Mouse (Mus musculus) spleen, postnatal 4 days (tissue): ENCODE data around the gene Nme6.
"Not testable (repeated sequence)": the region's sequence is repeated elsewhere in the genome, so short reads cannot be mapped to it uniquely, and the experiment has no call there.

ENCODE experiments used
- DNase-seq, 2 experiments: peaks; one replicate each; pipeline ENCODE4 v3.0.0; 2022; ENCODE audit warnings: low spot score in 2 of 2

The Nme6 gene

GRCm38 (mm10) chr9:109832391-109833087, at the start of gene Nme6:
Nme6 (plus strand) TSS chr9:109832749.
- DNase-seq = peak; percentile 85 to 92

GRCm38 (mm10) chr9:109790570-109790969, 42.0 kb upstream of the Nme6 start, which contains the start of gene Fbxw27:
Fbxw27 (minus strand) TSS chr9:109790670.
- not testable (repeated sequence) for DNase-seq

GRCm38 (mm10) chr9:109795221-109795620, 37.3 kb upstream of the Nme6 start:
- no peak for DNase-seq

GRCm38 (mm10) chr9:109795811-109796210, 36.7 kb upstream of the Nme6 start:
- no peak for DNase-seq

GRCm38 (mm10) chr9:109798051-109798450, 34.5 kb upstream of the Nme6 start:
- DNase-seq = no peak

GRCm38 (mm10) chr9:109805596-109805995, 27.0 kb upstream of the Nme6 start:
- DNase-seq = not testable (repeated sequence)

GRCm38 (mm10) chr9:109806260-109806659, 26.3 kb upstream of the Nme6 start:
- DNase-seq = no peak

- no peak for DNase-seq
Observed at GRCm38 (mm10) chr9:109806695-109807293, 25.8 kb upstream of the Nme6 start.

GRCm38 (mm10) chr9:109807898-109808297, 24.7 kb upstream of the Nme6 start:
- DNase-seq = no peak

- no peak for DNase-seq
Observed at GRCm38 (mm10) chr9:109811980-109812379, 20.6 kb upstream of the Nme6 start, which contains the start of gene Spink8. Spink8 (plus strand) TSS chr9:109812280.

GRCm38 (mm10) chr9:109813424-109813823, 19.1 kb upstream of the Nme6 start:
- DNase-seq = no peak

- no peak for DNase-seq
Observed at GRCm38 (mm10) chr9:109816341-109816740, 16.2 kb upstream of the Nme6 start.

- DNase-seq = no peak
Observed at GRCm38 (mm10) chr9:109825739-109826138, 6.8 kb upstream of the Nme6 start.

- DNase-seq = no peak
Observed at GRCm38 (mm10) chr9:109826181-109826580, 6.4 kb upstream of the Nme6 start.

- no peak for DNase-seq
Observed at GRCm38 (mm10) chr9:109833088-109833412, 501 bp downstream of the Nme6 start.

- DNase-seq = peak; percentile 32 to 68
Observed at GRCm38 (mm10) chr9:109849312-109849758, 16.8 kb downstream of the Nme6 start, which contains the start of gene Camp. Camp (minus strand) TSS chr9:109849617.

- DNase-seq = no peak
Observed at GRCm38 (mm10) chr9:109850099-109850498, 17.6 kb downstream of the Nme6 start.

GRCm38 (mm10) chr9:109854341-109854740, 21.8 kb downstream of the Nme6 start:
- DNase-seq = peak; percentile 28 to 65

GRCm38 (mm10) chr9:109855947-109856346, 23.4 kb downstream of the Nme6 start:
- DNase-seq = no peak

GRCm38 (mm10) chr9:109862397-109863044, 30.0 kb downstream of the Nme6 start:
- DNase-seq = peak; percentile 80 to 95

- DNase-seq = no peak
Observed at GRCm38 (mm10) chr9:109863085-109863484, 30.5 kb downstream of the Nme6 start.

- no peak for DNase-seq
Observed at GRCm38 (mm10) chr9:109866218-109866617, 33.7 kb downstream of the Nme6 start.
